Mouse (Mus musculus) ovary, postnatal 36 days (tissue): ENCODE measurements at regions not wholly inside any gene's neighbourhood (a gene's known extent, or its start where the extent isn't known, plus 50 kb on each side); places are given as distances from the start of the nearest gene placed in this dataset.

Experiments used
- DNase-seq: peaks from one replicate; pipeline ENCODE4 v3.0.0; 2022; ENCODE audit warnings: low spot score, mixed read lengths

DNA sequence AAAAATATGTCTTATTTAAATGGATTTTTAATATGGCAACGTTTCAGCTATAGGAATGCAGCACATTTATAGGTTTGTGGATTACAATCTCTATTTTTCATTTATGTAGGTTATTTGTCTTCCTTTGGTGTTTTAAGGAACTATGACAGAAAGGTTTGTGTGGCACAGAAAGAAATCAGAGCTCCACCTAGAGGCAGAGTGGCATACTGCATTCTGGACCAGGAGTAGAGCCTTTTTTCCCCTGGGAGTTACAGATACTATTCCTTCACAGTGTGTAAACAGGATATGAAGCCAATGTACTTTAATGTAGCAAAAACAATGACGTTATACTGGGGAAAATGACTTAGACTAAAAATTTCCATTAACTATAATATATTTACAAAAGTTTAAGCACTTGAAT lies 94.9 kb upstream of the St8sia4 start:
- peak; percentile 16 for DNase-seq

DNA sequence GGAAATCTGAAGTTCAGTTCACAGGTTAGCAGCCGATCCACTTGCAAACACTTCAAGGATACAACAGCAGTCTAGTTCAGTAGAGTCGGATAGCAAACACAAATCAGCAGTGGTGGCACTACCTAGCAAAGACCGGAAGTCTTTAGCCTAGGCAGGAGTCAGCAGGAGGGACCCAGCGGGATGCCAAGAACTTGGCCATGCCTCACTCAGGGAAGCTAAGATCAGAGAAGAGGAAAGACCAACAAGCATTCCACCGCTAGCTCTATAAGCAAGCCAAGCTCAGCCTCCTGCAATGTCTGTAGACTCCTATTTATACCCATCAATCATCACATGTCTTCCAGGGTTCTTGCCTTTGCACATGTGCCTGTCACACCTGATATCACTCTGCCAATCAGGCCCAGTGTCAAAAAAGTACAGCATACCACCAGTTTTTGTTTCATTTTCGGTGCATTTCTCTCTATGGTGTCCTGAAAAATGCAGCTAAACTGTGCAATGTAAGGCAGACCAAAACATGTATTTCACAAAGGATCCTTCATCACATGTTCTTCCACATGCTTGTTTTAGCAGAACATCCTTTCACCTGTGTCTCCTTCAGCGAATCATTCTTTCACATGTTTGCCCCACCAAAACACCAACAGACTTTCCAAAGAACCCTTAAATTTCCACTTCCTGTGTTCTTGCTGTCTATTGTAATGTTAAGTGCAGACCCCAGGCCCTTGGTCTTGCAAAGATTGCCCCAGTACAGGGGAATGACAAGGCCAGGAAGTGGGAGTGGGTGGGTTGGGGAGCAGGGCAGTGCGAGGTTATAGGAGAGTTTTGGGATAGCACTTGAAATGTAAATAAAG lies 86.9 kb upstream of the St8sia4 start:
- no peak for DNase-seq

- no peak for DNase-seq
Measured at GRCm38 (mm10) chr1:95753517-95753916, 86.1 kb upstream of the St8sia4 start.

DNA sequence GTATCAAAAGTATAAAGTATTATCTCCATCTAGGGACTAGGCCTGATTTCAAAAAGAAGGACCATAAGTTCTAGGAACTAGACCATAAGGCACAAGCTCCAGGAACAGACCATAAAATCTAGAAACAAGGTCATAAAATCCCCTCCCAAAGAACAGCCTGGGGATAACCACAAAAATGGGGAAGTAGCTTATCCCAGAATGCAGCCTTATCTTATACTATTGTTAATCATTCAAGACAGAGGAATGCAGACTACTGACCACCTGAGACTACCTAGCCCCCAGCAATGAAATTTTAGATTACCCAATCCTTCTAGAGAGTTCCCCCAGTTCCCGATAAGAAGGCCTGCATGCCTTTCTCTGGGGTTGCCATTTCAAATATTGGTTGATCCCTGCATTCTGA lies 81.6 kb upstream of the St8sia4 start:
- no peak for DNase-seq

GRCm38 (mm10) chr1:95747287-95747686 lies 79.9 kb upstream of the St8sia4 start:
- no peak for DNase-seq

DNA sequence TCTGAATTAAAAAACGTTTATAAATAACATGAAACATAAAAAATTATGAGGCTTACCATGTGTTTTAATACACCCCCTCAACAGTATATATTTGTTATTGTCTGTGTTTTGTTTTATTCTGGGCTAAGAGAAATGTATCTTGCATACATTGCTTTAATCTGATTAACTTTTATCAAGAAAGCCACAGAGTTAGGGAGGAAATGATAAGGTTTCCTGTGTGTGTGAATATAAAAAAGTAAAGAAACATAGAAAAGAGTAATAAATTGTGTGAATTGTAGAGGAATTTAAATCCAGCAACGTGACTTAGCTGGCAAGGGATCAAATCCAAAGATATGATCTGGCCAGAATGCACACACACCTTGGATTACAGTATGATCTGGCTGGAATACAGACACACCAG lies 77.1 kb upstream of the St8sia4 start:
- no peak for DNase-seq

- DNase-seq = no peak
Measured at GRCm38 (mm10) chr1:95743334-95743733, 76.0 kb upstream of the St8sia4 start.

- DNase-seq = no peak
Measured at GRCm38 (mm10) chr1:95719449-95719848, 52.1 kb upstream of the St8sia4 start.

DNA sequence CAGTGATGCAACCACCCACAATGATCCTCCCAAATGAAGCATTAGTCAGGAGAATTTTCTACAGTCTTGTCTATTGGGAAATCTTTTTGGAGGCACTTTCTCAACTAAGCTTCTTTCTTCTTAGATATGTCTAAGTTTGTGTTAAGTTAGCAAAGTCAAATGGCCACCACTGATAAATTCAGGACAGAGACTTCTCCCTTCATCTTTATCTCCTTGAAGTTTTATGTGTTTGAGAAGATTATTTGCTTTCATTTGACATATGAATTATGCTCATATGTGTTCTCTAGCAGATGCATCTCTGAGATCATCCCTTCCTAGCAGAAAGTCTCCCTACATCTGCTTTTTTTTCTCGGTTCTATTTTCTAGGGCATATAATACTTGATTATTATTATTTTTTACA lies 51.4 kb upstream of the St8sia4 start:
- no peak for DNase-seq
